Mouse (Mus musculus): Measurements from ENCODE around the gene Elovl6.

Gene Elovl6

GRCm38 (mm10) chr3:129641621-129642020, 109.5 kb downstream of the Elovl6 start:
- no peak for DNase-seq (ENCODE audit: low read depth, low spot score)

GRCm38 (mm10) chr3:129645409-129645808, 113.3 kb downstream of the Elovl6 start:
- DNase-seq (ENCODE audit: low read depth, low spot score): no peak

DNA sequence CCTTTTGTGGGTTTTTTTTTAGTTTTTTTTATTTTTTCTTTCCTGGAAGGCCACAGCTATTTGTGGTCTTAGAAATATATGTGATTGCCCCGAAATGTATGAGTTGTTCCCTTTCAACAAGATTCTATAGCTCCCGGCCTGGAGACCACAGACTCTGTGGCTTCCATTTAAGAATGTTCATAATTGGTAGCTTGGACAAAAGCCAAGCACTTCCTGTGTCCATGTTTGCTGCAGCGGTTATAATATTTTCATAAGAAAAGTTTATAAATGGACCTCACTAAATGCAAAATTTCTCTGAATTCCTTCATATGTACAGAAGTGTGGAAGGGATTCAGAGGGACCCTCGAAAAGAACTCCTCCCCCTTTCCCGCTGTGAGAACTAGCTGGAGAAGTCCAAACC, 114.6 kb downstream of the Elovl6 start:
- no peak for DNase-seq (ENCODE audit: low read depth, low spot score)

DNA sequence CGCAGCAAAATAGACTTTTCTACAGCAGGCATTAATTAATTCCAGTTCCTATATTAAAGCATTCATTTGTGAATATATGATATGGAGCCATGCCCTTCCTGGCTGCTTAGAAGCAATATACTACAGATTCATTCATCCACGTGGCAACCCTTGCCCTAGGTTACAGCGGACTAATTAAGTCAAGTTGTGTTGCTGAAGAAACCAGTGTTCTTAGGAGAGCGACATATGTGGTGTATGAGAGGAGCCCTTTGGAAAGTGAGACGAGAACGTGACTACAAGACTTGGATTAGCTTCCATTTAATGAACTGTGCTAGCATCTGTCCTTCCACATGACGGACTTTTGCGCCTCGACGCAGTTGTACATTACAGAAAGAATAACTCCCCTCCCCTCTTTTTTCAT, 115.2 kb downstream of the Elovl6 start:
- DNase-seq (ENCODE audit: low read depth, low spot score): no peak

DNA sequence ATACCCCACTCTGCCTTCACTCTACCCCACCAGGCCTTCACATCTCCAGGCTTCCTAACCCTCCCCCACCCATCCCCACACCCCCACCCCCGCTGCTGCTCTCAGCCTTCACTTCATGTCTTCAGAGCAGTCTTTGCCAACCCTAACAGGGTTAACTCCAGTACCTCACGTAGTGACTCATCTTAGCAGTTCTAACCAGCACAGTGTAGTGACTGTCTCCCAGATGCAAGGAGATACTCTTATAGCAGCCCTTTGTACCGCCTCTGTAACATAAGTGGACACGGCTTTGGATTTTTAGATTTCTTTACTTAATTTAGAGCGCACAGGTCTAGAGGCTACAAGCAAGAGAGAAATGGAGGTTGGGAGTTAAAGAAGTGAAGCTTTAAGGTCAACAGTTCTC, 116.4 kb downstream of the Elovl6 start:
- DNase-seq (ENCODE audit: low read depth, low spot score): no peak

DNA sequence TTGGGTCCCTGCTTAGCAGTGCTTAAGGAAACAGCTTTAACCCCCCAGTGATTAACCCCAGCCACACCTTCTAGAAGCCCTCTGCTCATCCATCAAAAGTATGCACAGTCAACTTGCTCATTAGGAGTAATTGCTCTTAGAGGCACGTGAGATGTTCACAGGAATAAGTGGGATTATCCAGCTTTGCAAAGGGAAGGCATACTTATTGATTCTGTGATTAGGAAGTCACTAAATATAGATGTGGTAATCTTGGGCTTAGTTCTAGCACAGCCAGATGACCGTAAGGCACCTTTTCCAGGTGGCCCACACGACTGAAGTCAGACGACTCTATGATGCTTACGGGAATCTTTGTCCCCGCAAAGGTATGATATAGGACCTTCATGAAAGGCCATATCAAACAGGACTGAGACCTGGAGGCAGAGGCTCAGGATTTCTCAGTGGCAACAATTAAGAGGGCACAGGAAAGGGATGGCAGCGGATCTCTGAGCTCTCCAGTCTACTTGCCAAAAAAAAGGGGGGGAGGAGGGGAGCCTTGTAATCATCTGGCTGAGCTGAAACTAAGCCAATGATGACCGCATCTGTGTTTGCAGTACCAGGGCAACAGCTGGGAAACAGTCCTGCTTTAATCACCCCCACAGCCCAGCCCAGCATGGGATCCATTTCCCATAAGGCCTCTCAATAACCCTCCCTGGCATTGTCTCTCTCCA, 117.6 kb downstream of the Elovl6 start:
- no peak for DNase-seq (ENCODE audit: low read depth, low spot score)

DNA sequence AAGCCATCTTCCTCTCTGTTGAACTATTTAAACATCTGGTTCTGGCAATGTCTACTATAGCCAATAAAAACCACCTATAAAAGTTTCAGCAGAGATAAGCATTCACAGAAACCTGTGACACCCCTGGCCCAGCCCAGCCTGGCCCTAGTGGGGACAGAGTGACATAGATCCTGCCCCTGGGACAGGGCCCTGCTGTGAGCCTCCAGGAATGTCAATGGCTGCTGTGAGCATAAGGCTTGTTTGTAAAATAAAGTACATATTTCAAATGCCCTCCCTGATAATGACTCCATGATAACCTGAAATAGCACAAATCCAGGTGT, 118.1 kb downstream of the Elovl6 start:
- peak; percentile 85 for DNase-seq (ENCODE audit: low read depth, low spot score)

GRCm38 (mm10) chr3:129650931-129651330, 118.8 kb downstream of the Elovl6 start:
- DNase-seq (ENCODE audit: low read depth, low spot score): peak; percentile 98

DNA sequence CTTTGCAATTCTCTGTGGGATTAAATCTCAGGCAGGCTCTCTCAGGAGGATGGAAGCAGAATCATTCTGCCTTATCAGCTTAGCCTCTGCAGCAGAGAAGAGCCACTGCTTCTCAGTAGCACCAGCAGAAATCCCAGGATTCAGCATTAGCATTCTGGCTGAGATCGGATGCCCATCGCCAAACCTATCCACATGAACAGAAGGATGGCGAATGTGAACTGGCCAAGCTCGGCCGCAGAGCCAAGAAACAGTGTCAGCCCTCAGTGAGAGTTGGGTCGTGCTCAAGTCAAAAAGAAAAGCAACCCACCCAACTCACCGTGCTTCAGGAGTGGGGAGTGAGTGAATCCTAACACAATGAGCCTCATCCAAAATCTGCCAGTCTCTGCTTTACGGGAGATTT, 119.6 kb downstream of the Elovl6 start:
- no peak for DNase-seq (ENCODE audit: low read depth, low spot score)

DNA sequence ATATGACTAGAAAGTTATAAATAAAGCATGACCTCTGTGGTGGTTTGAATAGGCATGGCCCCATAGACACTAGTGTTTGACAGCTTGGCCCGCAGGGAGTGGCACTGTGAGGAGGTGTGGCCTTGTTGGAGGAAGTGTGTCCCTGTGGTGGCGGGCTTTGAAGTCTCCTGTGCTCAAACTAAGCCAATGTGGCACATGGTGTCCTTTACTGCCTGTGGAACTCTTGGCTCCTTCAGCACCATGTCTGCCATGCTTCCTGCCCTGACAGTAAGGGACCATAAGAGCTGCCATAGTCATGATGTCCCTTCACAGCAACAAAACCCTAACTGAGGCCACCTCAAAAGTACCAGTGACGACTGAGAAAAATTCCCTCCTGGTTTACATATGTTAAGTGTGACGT, 120.3 kb downstream of the Elovl6 start:
- no peak for DNase-seq (ENCODE audit: low read depth, low spot score)

DNA sequence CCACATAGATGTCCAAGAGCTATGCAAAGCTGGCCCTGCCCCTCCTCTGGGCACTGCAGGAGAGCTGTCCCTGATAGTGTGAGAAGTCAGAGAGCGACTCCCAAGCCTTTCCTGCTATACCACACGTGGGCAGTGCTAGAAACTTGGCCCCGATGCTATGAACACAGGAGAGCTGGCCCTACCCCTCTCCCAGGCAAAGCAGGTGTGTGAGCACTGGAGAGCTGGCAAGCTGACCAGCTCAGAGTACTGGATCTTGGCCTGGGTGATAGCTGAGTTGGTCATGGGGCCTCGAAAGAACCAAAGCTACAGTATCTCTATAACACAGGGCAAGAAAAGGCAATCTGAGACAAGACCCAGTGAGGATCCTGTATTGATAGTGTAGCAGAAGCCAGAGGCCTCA, 124.4 kb downstream of the Elovl6 start:
- DNase-seq (ENCODE audit: low read depth, low spot score): no peak

GRCm38 (mm10) chr3:129657222-129657621, 125.1 kb downstream of the Elovl6 start:
- DNase-seq (ENCODE audit: low read depth, low spot score): no peak

DNA sequence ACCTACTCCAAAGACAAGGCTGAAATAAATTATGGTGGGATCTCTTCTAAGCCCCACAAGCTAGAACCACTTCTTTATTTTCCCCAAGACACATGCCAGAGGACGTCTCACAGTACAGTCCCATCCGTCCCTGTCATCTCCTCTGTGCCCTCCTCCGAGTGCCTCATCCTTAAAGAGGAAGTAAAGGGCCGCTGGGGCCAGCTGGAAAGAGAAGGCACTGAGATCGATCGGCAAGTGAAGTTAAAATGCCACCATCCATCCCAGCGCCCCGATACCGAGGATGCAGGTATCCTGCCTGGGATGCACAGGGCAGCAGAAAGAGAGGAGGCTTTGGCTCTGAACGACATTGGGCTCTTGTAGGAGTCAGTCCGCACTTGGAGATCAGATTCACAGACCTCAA, 125.6 kb downstream of the Elovl6 start:
- no peak for DNase-seq (ENCODE audit: low read depth, low spot score)

DNA sequence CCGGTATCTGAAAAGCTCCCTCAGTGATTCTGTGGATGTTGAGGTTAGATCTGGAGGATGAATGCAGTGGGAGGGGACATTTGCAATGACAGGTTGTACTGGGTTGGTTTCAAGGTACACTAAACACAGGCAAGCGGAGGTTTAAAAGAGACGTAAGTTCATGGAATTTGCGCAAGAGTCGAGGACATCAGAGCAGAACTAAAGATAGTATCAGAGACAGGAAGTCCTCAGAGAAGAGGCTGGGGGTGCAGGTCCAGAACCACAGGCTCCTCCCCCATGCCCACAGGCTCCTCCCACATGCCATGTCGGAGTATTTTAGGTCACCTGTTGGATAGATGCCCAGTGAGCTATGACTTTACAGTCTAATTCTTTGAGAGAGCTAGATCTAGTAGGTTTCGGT, 126.6 kb downstream of the Elovl6 start:
- no peak for DNase-seq (ENCODE audit: low read depth, low spot score)

DNA sequence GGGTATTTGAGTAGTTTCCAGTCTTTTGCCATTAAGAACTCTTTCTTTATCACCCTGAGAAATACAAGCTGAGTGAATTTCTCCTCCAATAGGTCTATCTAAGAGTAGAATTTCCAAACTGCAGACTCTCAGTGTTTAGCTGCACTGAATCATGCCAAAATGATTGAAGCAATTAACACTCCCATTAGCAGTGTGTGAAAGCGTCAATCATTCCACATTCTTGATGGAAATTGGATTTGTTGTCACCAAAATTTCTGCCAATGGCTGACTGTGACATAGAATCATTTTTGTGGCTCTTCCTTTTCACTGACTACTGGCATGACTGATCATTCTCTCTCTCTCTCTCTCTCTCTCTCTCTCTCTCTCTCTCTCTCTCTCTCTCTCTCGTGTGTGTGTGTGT, 131.8 kb downstream of the Elovl6 start:
- DNase-seq (ENCODE audit: low read depth, low spot score): no peak

DNA sequence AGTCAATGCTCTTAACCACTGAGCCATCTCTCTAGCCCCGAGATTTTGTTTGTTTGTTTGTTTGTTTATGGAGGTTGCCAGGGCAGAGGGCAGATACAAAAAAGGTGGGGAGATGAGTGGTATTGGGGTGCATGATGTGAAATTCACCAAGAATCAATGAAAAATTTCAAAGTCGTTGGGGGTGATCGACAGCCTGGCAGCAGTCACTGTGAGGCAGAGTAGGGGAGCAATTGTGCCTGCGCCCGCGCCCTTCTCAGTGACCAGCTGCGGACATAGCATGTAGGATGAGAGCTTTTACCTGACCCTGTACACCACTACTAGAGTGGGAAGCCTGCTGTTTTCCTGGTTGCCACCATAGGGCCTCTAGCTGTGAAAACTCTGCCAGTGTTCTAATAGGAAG, 143.8 kb downstream of the Elovl6 start:
- DNase-seq (ENCODE audit: low read depth, low spot score): no peak

GRCm38 (mm10) chr3:129680258-129680657, 148.1 kb downstream of the Elovl6 start:
- no peak for DNase-seq (ENCODE audit: low read depth, low spot score)

DNA sequence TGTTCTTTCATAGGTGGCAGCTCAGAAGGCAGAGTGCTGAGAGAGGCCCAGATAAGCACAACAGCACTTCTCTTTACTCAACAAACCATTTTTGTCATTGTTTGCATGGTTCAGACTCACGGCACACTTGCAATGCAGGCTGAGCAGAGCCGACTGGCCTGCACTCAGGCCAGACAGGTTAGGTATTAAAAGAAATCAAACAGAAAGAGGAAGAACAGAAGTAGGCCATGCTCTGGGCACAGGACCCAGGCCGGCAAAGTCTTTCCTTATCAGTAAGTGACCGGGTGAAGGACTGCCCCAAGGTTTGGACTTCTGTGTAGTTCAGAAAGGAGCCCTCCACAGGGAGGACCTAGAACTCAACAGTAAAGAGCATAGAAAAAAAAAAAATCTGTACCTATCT, 149.7 kb downstream of the Elovl6 start:
- DNase-seq (ENCODE audit: low read depth, low spot score): no peak

DNA sequence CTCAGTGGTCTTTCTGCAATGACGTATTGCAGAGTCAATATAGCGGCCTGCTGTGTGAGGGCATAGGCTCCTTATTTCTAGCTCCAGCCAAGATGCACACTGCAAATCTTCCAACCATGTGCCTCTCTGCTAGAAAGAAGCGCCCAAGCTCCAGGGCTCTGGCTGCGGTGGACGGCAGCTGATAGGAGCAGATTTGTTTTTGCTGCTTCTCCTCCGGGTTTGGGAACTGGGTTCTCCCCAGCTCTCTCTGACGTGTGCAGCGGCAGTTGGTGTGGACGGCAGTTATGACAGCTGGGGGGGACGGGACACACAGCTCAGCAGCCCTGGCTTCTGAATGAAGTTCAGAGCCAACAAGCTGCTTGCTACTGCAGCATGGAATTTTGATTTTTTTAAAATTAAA, 150.2 kb downstream of the Elovl6 start:
- DNase-seq (ENCODE audit: low read depth, low spot score): no peak

- peak; percentile 74 for DNase-seq (ENCODE audit: low read depth, low spot score)
Observed at GRCm38 (mm10) chr3:129683060-129683679, 151.0 kb downstream of the Elovl6 start.

GRCm38 (mm10) chr3:129686196-129686595, 154.0 kb downstream of the Elovl6 start:
- no peak for DNase-seq (ENCODE audit: low read depth, low spot score)

GRCm38 (mm10) chr3:129686698-129687333, 154.7 kb downstream of the Elovl6 start:
- DNase-seq (ENCODE audit: low read depth, low spot score): peak; percentile 83

DNA sequence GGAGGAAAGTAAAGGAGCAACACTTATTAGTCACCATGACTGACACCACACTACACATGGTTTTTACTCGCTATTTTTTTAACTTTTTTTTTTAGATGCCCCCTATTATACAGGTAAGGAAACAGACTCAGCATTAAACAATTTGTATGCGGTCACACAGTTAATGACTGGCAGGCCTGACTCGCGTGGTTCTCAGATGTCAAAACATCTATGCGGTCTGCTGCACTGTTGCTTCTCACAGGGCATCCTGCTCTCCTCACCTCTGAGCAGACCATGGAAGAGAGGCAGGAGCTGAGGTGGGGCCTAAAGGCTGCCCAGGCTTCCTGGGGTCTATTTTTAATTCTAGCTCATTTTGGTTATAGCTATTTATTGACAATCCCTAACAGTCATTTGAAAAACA, 155.3 kb downstream of the Elovl6 start:
- DNase-seq (ENCODE audit: low read depth, low spot score): no peak

Measured in R1 (cell line).